Mouse (Mus musculus) forebrain, embryonic 10.5 days (tissue): ENCODE measurements at regions not wholly inside any gene's neighbourhood (a gene's known extent, or its start where the extent isn't known, plus 50 kb on each side); places are given as distances from the start of the nearest gene placed in this dataset.

Experiments used
- DNase-seq: peaks from one replicate; pipeline ENCODE4 v3.0.0-alpha.2; 2017; ENCODE audit warnings: low spot score; ENCODE audit errors: extremely low spot score
- H3K27ac ChIP-seq: fragments of 300-500 bp; sonication (generic); 2 replicates; pipeline ENCODE4 v1.5.1; 2016; ENCODE audit warnings: mild to moderate bottlenecking
- H3K27me3 ChIP-seq: fragments of 300-500 bp; sonication (generic); 2 replicates; pipeline ENCODE4 v1.6.1; 2016; ENCODE audit warnings: mild to moderate bottlenecking; ENCODE audit not compliant: poor library complexity, severe bottlenecking
- H3K36me3 ChIP-seq: fragments of 300-500 bp; sonication (generic); replicated peaks from 2 replicates; pipeline ENCODE4 v1.6.1; 2016; ENCODE audit warnings: mild to moderate bottlenecking, moderate library complexity
- H3K4me1 ChIP-seq: fragments of 300-500 bp; sonication (generic); 2 replicates; pipeline ENCODE4 v1.6.1; 2016
- H3K4me3 ChIP-seq: fragments of 300-500 bp; sonication (generic); 2 replicates; pipeline ENCODE4 v1.5.1; 2016; ENCODE audit warnings: mild to moderate bottlenecking, moderate library complexity
- H3K9me3 ChIP-seq: fragments of 300-500 bp; sonication (generic); 2 replicates; pipeline ENCODE4 v1.6.1; 2016; ENCODE audit warnings: mild to moderate bottlenecking, moderate library complexity
- WGBS: fragments of 180-500 bp; shearing (Covaris S2); methylation state at CpG from one replicate; pipeline ENCODE4 v1.1.7; 2016; 5-methylcytosine and 5-hydroxymethylcytosine counted together

DNA sequence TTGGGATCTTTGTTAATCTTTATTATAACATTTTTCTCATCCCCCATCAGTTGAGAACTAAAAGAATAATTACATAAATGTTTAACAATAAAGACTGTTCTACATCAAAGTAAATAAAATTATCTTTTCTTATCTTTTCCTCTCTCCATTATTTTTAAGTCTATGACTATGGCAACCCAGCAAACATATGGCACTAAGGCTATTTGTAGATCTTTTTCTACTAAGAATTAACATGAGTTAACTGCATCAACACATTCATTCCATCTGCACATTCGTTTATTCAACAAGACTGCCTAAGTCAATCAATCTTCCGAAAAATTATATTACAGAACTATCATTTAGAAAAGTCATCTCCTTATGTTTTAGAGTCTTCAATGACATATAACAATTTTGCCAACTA is 300.1 kb downstream of the Lipi start:
- 94% methylated on average over 2 of the region's 2 CpGs for WGBS
- Histone ChIP-seq H3K9me3 (no peaks in the 10 kb centered on the region), H3K36me3 (no peaks in the 10 kb centered on the region), H3K4me3 (no peak overlapping the region), H3K27me3 (no peaks in the 10 kb centered on the region), H3K4me1 (no peaks in the 10 kb centered on the region), H3K27ac (no peak overlapping the region)
- no peak for DNase-seq

DNA sequence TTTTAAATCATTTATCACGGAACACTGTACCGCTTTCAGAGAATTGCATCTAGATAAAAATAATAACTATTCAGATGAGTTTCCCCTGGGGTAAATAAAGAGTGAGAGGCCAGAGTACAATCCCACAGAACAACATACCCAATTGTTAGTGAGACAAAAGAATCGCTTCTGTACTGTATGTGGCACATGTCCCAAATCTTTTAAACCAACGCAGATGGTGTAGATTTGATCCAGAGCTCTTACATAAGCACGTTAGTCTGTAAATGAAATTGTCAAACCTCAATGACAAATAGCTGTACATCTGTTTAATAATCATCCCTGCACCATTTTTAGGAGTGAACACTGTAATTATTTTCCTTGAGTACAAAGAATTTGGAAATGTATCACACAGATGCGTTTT is 322.0 kb downstream of the Lipi start:
- Histone ChIP-seq H3K9me3 (no peaks in the 10 kb centered on the region), H3K27ac (no peak overlapping the region), H3K36me3 (no peaks in the 10 kb centered on the region), H3K27me3 (no peaks in the 10 kb centered on the region), H3K4me1 (no peaks in the 10 kb centered on the region), H3K4me3 (no peak overlapping the region)
- DNase-seq, result no peak
- WGBS, result 97% methylated on average over 6 of the region's 6 CpGs

DNA sequence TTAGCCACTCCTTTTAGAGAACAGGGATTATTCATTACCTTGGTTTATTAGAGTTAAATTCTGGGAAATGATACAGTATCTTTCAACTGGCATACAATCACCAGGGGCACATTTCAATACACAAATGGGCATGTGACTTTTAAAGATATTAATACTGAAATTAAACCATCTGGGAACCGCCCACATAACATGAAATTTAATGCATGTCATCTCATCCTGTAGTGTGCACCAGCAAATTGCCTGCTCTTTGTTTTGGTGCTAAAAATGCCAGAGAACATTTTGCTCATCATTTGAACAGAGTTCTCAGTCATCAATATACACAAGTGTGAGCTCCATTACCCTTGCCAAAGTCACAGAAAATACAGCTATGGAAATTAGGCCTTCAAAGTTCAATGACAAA is 330.9 kb downstream of the Lipi start:
- DNase-seq, result no peak
- no peaks in the 10 kb centered on the region for H3K9me3 ChIP-seq
- no peaks in the 10 kb centered on the region for H3K4me1 ChIP-seq
- H3K27me3 ChIP-seq, result no peaks in the 10 kb centered on the region
- WGBS, result 87% methylated on average over 1 of the region's 1 CpGs
- no peak overlapping the region for H3K4me3 ChIP-seq
- no peak overlapping the region for H3K27ac ChIP-seq
- H3K36me3 ChIP-seq, result no peaks in the 10 kb centered on the region

DNA sequence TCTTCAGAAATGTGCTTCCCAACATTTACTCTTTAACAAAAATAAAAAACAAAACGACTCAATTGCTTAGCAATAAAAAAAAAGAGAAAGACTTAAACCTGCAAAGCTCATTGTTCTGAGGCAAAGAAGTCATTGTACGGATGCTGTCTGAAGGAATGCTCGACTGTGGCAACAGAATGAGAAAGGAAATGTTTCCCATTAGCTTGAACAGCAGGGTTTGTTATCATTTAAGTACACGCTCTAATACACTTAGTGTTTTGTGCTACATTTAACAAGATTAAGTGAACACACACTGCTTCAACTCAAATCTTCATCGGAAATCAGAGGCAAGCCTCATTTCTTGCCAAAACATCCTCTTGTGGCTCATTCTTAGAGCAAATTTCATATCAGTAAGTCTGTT is 336.7 kb downstream of the Lipi start:
- Histone ChIP-seq H3K27me3 (no peaks in the 10 kb centered on the region), H3K4me1 (peaks cover 4% of the 10 kb centered on the region; the same call in 1 of the 2 replicates), H3K27ac (no peak overlapping the region), H3K4me3 (no peak overlapping the region), H3K9me3 (no peaks in the 10 kb centered on the region), H3K36me3 (no peaks in the 10 kb centered on the region)
- no peak for DNase-seq
- 7% methylated on average over 5 of the region's 5 CpGs for WGBS

DNA sequence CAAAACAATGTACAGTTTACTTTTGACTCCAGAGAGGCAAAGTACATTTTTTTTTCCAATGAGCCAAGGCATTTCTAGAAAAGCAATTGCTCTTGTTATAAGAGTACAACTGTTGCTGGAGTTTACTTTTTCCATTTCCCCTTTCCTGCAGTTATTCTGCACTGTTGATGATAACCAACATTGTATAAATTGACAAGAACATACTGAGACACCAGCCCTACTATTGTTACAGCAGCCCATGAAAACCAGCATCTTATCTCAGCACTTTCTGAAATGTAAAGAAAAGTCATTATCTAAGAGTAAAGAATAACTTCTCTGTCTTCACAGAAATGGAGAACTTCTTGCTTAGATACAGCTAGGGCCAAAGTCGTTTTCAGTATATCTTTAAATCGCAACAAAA is 345.5 kb downstream of the Lipi start:
- Histone ChIP-seq H3K9me3 (no peaks in the 10 kb centered on the region), H3K27me3 (no peaks in the 10 kb centered on the region), H3K36me3 (no peaks in the 10 kb centered on the region), H3K4me3 (no peak overlapping the region), H3K4me1 (no peaks in the 10 kb centered on the region), H3K27ac (no peak overlapping the region)
- DNase-seq, result no peak
- WGBS, result 93% methylated on average over 2 of the region's 2 CpGs

DNA sequence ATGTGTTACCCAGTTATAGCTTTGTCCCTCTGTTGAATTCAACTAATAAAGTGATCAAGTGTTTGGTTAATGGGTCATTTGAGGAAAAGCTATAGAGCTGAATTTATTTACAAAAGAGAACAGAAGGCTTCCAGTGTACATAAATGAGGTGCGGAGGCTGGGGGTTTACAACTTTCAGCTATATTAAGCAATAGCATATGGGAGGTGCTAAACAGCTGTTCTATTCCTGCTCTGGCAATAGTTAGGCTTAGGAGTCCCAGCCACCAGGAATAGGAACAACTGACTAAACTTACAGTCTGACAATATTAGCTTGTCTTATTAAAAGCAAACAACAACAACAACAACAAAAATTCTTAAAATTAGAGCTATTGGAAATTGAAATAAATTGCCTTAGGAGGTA is 353.7 kb downstream of the Lipi start:
- DNase-seq, result no peak
- no peaks in the 10 kb centered on the region for H3K4me1 ChIP-seq
- H3K27me3 ChIP-seq, result no peaks in the 10 kb centered on the region
- no peak overlapping the region for H3K4me3 ChIP-seq
- 94% methylated on average over 1 of the region's 1 CpGs for whole genome bisulfite sequencing
- no peaks in the 10 kb centered on the region for H3K9me3 ChIP-seq
- no peak overlapping the region for H3K27ac ChIP-seq
- H3K36me3 ChIP-seq, result no peaks in the 10 kb centered on the region

DNA sequence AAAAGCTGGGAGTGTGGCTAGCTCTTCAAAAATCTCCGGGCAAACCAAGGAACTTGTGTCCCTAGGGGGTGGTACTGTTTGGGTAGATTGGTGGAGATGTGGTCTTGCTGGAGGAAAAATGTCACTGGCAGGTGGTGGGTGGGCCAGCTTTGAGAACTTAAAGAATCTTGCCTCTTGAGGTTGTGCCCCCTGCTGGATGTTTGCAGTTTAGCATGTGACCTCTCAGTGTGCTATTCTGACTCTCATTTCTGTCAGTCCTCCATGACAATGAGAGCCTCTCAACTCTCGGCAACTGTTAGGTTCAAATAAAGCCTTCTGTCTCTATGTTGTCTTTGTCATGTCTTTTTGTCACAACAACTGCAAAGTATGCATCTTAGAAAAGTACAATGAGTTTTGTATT is 392.5 kb downstream of the Lipi start:
- WGBS, result 76% methylated on average over 2 of the region's 2 CpGs
- Histone ChIP-seq H3K36me3 (no peaks in the 10 kb centered on the region), H3K27me3 (no peaks in the 10 kb centered on the region), H3K27ac (no peak overlapping the region), H3K4me3 (no peak overlapping the region), H3K4me1 (no peaks in the 10 kb centered on the region), H3K9me3 (no peaks in the 10 kb centered on the region)
- DNase-seq, result no peak

DNA sequence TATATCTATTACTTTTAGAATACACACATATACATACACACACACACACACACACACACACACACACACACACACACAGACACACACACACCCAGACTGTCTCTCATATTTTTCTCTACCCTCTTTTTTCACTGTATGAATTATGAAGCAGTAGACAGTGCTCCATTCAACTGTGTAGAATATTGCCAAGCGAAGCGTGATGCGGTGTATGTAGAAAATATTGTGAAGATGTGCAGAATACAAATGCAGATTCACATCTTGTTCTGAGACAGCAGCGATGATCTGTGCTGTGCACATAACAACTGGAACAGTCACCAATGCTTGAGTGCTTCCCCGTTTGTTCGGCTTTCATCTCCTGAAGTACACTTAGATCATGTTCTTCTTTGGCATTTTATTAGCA is 395.5 kb downstream of the Lipi start:
- Histone ChIP-seq H3K27ac (no peak overlapping the region), H3K27me3 (no peaks in the 10 kb centered on the region), H3K9me3 (no peaks in the 10 kb centered on the region), H3K36me3 (no peaks in the 10 kb centered on the region), H3K4me1 (no peaks in the 10 kb centered on the region), H3K4me3 (no peak overlapping the region)
- WGBS, result 95% methylated on average over 6 of the region's 6 CpGs
- no peak for DNase-seq

DNA sequence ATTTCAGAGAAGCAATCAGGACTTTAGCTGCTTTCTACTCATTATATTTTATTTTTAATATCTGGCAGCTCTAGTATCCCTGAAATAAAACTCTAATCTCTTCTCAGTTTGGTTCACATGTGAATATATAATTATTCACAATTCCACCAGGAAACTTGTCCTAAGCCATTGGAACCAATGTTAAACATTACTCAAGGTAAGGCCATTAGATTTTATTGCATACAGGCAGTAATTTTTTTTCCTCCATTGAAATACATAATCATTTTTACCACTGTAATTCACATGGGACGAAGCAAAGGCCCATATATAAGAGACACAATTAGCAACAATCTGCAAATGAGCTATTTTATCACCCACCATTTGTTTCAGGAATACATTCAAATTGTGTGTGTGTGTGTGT is 419.8 kb downstream of the Lipi start:
- Histone ChIP-seq H3K27me3 (no peaks in the 10 kb centered on the region), H3K4me1 (no peaks in the 10 kb centered on the region), H3K9me3 (no peaks in the 10 kb centered on the region), H3K27ac (no peak overlapping the region), H3K36me3 (no peaks in the 10 kb centered on the region), H3K4me3 (no peak overlapping the region)
- WGBS, result 88% methylated on average over 1 of the region's 1 CpGs
- no peak for DNase-seq

DNA sequence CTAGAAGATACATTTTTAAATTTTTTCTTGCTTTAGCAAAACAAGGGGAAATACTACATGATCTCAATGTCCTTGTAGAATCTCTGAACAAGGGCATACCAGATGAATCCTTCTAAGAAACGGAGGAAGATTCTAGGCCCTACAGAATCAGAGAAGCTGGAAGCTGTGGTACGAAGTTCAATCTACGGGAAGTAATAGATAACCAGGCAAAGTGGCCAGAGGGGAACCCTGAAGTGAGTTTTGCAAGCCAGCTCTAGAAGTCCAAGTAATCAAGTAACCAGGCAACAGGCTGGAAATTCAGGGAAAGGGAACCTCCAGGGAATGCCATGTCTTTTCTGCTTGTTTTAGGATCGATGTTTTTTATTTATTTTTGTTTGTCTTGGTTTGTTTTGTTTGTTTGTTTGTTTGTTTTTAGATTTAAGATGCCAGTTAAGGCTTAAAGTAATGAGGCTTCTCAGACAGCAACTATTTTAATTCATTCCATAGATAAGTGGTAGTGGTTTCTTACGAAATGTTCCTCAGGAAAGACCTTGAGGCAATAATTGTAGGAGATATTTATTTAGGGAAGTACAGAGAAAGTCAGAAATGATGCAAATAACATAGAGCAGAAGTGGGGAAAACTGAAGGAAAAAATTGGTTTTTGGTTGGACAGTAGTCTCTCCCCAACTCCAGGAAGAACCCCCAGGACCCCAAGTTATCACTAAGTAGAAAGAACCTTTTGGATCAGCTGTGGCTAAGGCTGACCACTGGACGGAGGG is 420.7 kb downstream of the Lipi start:
- H3K27me3 ChIP-seq, result no peaks in the 10 kb centered on the region
- no peak overlapping the region for H3K4me3 ChIP-seq
- H3K4me1 ChIP-seq, result no peaks in the 10 kb centered on the region
- no peak overlapping the region for H3K27ac ChIP-seq
- WGBS, result 92% methylated on average over 6 of the region's 6 CpGs
- no peaks in the 10 kb centered on the region for H3K36me3 ChIP-seq
- no peaks in the 10 kb centered on the region for H3K9me3 ChIP-seq
- DNase-seq, result no peak

DNA sequence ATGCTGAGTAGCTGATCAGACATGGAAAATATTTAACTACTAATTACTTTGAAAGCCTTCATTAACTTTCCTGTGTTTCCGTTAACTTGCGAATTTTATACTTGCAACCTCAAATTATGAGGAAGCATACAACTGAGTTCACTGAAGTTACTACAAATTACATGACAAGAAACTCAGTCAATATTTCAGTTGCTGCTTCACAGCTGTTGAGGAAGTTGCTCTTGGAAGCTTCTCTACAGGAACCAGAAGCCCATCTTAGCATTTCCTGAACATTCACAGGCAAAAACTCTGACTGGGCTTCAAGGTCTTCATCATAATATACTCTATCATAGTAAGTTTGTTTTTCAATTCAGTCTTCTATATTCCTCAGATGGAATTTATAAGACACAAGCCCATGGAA is 426.1 kb downstream of the Lipi start:
- WGBS, result 94% methylated on average over 2 of the region's 2 CpGs
- no peak for DNase-seq
- H3K9me3 ChIP-seq, result no peaks in the 10 kb centered on the region
- H3K4me3 ChIP-seq, result no peak overlapping the region
- no peaks in the 10 kb centered on the region for H3K36me3 ChIP-seq
- H3K27me3 ChIP-seq, result no peaks in the 10 kb centered on the region
- H3K4me1 ChIP-seq, result no peaks in the 10 kb centered on the region
- no peak overlapping the region for H3K27ac ChIP-seq

DNA sequence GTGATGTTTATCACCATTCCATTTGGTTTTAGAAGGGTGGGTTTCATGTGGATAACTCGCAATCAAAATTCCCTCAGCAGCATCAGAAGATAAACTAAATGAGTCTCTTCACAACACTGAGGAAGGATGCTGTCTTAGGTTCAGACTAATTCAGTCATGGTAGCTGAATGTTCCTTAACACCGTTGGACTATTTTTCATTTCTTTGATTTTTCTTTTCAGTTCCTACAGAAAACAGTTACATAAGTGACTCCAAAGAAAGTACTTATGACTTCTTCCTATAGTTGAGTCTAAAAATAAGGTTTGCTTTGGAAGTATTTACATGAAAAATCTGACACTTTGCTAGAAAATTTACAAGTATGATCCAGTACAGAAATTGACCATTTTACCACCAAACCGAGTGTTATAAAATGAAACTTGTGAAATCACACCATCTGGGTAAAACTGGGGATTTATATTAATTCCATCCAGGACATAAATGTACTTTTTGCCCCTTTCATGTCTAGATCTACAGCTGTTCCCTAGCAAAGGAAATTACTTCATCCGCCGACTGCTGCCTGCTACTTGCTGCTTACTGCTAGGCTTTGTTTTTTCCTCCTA is 430.3 kb downstream of the Lipi start:
- WGBS, result 92% methylated on average over 5 of the region's 5 CpGs
- H3K9me3 ChIP-seq, result no peaks in the 10 kb centered on the region
- H3K4me3 ChIP-seq, result no peak overlapping the region
- DNase-seq, result no peak
- no peak overlapping the region for H3K27ac ChIP-seq
- H3K27me3 ChIP-seq, result no peaks in the 10 kb centered on the region
- H3K36me3 ChIP-seq, result no peaks in the 10 kb centered on the region
- H3K4me1 ChIP-seq, result no peaks in the 10 kb centered on the region
